Mouse (Mus musculus) layer of hippocampus, adult 11-12 months (tissue): ENCODE results near the gene Tor4a.

ENCODE experiments used
- DNase-seq: peaks from one replicate; pipeline ENCODE4 v3.0.0; 2022; ENCODE audit warnings: low spot score

The Tor4a gene

DNA sequence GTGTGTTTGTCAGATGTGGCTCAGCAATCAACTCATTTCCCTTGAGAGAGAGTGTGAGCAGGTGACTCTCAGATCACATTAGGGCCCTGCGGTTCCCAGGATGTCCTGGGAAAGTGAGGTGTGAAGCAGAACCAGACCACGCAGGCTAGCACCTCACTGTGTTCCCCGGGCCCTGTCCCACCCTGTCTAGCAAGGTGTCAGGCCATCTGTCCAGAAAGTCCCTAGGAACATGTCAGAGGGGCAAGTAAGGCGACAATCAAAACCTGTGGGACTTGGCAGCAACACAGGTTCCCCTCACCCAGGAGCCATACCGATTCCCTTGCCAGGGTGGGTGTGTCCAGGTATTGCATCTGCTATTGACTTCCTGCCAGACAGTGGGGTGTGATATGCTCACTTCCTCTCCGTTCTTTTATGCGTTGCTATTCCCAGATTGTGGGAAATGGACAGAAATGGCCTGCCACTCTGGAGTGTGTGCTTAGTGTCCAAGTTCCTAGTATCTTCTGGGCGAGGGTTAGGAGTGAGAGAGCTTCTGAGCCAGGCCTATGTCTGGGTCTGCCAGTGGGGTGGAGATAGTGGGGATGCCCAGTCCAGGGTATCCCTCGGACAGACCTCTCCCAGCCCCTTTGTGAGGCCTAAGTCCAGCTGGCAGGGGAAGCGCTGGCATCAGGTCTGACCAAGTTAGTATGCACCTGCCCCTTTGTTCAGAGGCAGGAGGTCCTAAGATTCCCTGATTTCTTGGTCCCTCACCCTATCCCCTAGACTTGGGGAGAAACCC, 26.2 kb downstream of the Tor4a start:
- DNase-seq = no peak

DNA sequence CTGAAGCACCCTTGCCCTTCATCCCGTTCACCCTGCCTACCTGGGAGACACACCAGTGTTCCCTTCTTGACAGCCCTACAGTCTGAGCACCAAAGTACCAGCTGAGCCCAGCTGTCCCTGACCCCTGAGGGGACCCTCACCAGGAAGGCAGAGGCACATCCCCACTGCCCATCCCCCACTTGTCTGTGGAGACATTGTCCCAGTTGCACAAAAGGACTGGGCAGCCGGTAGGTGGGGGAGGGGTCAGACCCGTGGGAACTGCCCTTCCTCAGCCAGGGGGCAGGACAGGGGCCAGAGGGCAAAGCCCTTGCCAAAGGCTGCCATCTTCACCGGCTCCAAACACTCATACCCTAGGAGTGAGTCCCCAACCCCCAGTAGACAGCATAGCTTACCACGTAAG, 26.9 kb downstream of the Tor4a start:
- no peak for DNase-seq

DNA sequence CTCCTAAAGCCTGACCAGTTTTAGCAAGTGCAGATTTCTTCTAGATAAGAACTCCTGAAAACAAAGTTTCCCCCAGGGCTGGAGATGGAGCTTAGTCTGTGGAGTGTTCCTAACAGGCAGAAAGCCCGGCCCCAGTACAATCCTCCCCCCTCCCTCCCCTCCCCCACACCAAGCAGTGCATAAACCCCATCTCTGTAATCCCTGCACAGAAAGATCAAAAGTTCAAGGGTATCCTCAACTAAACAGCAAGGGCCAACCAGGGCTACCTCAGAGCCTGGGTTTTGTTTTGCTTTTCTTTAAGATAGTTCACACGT, 28.1 kb downstream of the Tor4a start:
- DNase-seq = no peak

DNA sequence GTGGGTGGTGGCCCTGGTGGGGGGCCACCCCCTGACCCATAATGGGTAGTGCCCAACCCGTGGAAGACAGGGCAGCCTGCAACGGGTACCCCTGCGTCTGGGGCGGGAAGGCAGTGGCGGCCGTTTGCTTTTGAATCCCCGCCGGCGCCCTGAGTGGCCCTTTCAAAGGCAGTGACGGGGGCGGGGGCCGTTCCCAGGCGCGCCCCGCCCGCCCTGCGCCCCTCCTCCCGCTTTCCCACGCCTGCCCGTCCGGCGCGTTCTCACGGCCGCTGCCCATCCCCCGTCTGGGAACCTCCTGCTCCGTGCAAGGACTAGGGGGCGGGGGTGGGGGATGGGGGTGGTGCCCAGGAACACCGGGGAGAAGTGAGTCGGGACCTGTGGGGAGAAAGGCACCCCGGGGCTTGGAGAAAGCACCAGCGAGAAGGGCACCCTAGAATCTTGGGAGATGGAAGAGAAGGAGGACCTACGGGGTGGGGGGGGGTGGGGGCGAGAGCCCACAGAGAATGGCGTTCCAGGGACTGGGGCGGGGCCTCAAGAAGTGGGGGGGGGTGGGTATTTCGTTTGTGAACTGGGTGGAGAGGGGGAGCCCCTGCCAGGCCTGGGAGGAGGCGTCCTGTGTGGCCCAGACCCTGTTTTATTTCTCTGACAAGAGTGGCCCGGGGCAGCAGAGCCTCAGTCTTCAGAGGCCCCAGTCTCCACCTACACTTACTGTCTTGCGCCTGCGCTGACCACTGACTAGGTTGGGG, 28.6 kb downstream of the Tor4a start:
- DNase-seq = no peak

DNA sequence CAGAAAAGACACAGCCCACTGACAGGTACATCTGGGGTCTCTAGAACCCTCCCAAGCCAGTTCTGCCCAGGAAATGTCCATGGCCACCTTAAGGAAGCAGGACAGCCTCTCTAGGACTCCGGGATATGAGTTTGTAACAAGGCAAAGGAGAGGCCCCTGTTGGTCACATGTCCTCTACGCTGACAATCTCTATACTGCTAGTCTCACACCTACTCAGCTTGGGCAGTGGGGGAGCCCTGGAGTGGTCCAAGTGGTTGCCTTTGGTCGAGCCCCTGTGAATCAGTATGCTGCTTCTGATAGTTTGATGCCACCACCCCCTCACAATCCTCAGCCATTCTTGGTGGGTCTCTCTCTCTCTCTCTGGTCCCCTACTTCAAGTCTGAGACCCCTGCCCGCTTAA, 29.2 kb downstream of the Tor4a start:
- no peak for DNase-seq

DNA sequence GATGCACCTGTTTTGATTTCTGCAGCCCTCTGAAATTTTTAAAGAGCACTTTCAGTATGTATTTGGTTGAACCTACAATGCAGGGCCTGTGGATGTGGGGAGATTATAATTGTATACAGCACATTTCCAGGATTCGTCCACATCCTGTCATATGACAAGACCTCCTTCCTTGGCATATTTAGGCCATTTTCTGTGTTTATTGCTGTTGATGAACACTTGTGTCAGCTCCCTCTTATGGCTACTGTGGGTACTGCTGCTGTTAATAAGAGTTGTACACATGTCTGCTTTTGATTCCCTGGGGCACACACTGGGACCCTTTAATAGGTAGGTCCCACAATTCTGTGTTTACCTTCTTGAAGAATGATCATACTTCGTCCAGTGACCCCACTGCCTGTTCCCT, 39.0 kb downstream of the Tor4a start:
- peak; percentile 73 for DNase-seq

DNA sequence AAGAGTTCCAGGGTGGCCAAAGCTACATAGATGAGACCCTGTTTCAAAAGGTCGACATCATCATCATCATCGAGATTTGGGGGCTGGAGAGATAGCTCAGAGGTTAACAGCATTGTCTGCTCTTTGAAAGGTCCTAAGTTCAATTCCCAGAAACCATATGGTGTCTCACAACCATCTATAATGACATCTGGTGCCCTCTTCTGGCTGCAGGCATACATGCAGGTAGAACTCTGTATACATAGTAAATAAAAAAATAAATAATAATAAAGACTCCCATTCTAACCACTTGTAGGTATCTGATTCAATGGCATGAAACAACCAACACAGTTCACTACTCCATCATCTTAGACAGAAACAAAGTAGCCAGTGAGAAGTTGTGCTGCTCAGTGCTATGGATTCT, 39.7 kb downstream of the Tor4a start:
- DNase-seq = no peak

DNA sequence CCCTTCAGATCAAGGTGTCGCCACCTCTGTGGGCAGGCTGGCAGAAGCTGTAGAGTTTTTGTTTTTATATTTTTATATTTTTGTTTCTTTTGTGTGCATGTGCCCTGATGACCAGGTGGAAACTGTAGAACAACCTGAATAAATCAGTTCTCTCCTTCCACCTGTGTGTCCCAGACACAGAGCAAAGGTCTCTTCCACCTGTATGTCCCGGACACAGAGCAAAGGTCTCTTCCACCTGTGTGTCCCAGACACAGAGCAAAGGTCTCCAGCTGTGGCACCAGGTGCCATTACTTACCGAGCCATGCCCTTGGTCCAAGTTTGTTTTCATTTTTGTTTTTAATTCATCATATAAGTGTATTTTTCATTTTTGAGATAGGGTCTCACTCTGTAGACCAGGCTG, 40.5 kb downstream of the Tor4a start:
- DNase-seq = no peak

DNA sequence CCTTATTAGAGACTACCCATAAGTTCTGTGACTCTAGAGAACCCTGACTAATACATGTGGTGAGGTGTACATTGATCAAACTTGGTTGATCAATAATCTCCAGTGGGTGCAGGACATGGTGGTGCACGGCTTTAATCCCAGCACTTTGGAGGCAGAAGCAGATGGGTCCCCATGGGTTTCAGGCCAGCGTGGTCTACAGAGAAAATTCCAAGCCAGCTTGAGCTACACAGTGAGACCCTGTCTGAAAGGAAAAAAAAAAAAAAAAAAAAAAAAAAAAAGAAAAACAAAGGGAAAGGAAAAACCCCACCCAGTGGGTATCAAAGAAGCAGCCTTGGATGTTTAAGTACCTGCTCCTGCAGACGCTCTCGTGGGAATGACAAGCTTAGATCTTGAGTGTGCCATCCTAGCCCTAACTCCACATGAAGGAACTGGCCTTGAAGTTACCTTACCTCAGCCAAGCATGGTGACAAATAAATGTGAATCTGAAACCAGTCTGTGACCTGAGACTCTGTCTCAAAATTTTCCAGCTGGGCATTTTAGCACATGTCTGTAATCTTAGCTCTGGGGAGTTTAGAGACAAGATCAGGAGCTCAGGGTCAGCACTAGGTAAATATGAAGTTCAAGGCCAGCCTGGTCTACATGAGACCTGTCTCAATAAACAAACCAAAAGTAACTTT, 45.3 kb downstream of the Tor4a start:
- no peak for DNase-seq

DNA sequence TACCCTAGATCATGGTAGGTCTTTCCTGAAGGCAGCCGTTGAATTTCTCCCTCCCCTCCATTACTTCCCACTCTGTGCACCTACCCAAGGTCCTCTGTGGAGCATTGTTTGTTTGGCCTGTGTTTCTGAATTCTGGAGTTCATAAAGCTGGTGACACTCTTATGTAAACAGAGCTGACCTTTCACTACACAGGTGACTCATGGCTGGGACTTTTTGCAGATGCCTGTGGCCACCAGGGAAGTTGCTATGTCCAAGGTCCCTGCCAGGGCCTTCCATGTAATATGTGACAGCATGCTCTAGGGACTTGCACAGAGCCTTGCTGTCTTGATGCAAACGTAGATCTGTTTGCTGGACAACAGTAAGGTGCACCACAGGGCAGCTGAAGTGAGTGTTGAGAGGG, 47.0 kb downstream of the Tor4a start:
- DNase-seq = no peak

DNA sequence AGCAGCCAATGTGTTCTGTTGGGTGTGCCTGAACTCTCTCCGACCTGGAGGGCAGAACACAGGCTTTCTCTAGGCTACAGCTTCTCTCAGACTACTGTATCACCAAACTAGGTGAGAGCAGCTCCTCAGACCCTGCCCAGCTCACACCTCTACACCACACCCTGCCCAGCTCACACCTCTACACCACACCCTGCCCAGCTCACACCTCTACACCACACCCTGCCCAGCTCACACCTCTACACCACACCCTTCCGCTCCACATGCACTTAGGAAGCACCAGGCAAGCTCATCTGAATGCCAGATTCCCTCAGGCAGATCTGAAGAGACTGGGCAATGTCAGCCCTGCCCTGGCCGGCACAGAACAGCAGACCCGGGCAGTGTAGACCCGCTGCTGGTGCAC, 48.8 kb downstream of the Tor4a start:
- no peak for DNase-seq

DNA sequence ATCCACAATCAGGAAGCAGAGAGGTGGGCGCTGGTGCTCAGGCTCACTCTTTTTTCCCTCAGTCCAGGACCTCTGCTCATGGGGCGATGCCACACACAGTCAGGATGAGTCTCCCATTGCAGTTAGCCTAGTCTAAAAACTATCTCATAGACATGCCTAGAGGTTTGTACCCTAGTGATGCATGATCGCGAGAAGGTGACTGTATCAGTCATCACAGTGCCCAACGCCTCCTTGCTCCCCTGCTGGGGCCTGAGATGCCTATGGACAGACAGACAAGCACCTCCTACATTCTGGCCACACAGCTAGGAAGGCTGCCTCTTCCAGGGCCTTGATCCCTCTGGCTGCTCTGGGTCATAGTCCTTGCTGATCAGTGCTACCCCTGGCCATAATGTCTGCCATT, 49.3 kb downstream of the Tor4a start:
- DNase-seq = no peak

DNA sequence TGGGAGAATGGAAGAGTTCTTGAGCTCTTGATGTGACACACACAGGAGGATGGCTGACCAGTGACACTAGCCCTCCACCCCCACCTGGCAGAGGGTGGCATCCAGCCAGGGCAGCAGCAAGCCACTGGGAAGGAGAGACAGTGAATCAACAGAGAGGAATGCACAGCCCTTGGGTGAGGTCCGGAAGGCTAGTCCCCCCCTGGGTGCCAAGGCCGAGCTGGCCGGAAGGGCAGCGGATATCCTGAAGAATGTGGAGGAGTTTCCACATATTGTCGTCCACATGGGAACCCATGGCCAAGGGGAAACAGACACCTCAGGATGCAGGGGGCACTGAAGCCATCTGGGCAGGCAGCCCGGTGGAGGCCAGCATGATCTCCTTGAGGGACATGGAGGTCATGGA, 51.3 kb downstream of the Tor4a start:
- no peak for DNase-seq
